Mouse (Mus musculus): Measurements from ENCODE around the gene Tspan31. TPM values are rescaled to one million over a fixed set of nuclear protein-coding genes. Genes with fewer than 3 reads are reported as not detected.
A peak's percentile ranks its signal among the peaks of the same experiment; 100 is the strongest.

Gene Tspan31
- polyA plus RNA-seq, 1 experiment from 2014 or later: 224 TPM

DNA sequence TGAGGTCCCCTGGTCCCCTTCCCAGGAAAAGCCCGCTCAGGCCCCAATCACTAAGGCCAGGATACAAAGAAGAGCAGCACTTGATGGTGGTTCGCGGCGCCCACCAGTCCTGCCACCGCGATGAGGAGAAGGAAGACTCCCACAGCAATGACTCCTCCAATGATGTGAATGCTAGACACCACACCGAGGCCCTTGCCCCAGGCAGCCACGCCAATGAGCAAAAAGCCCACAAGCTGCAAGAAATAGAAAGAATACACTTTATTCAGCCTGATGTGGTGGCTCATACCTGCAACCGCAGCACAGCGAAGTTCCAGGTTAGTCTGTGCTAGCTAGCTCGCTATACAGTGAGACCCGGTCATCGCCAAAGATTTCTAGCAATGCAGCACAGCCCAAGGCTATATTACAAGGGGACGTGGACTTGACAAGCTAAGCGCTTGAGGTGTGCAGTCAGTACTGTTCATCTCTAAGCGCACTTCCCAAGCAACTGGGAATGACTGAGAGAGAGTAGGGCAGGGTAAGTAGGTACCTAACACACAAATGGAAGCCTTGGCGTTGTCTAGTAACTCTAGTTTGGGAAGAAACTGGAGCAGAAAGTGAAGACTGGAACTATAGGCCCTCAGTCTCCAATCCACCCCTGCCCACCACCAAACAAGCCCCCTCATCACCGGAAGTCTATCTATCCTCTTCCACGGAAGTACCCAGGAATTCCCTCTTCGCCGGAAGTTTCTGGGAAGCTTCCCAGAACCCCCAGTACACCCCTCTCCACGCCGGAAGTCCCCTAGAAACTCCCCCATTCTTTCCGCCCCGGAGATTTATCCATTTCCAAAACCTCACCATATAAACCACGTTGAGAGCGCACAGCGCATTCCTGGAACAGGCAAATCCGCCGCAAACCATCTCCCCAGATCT, 529 bp downstream of the Tspan31 start:
- ATAC-seq: peak; percentile 17; the same call in 1 of the 2 replicates
- DNase-seq: peak; percentile 36

DNA sequence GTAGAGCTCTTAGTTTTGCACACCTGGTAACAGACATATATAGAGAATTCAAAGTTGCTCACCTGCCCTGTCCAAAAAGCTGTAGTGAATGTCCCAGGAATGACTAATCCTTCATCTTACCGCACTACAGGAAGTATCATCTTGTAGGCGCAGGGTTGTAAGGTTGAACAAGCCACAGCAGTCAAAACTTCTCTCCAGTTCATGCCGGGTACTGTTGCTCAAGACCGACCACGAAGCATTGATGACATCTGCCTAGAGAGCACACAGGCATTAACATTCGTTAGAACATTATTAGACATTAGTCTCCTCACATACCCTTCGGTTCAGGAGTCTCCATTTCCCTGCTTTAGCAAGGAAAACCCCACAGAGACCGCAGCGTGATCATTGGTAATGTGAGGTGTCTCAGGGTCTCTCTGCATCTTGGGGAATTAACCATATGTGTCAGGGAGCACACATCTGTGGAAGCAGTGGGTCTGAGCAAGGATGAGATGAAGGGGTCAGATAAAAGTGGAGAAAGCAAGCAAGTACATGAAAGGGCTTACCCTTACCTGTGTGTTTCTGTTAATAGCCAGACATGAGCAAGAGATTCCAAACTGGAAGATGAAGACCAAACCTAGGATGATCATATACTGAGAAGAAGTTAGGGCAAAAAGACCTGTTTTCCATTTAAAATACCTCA, 1.6 kb downstream of the Tspan31 start:
- Histone ChIP-seq H3K4me2 (ENCODE audit: low read depth, low read length) (peak overlapping the region; percentile 92), H3K36me3 (replicated peaks; ENCODE audit: insufficient read depth, low read length) (peaks cover 30% of the 10 kb centered on the region), H3K27me3 (ENCODE audit: insufficient read depth, low read length) (no peaks in the 10 kb centered on the region), H3K4me1 (ENCODE audit: insufficient read depth) (peaks cover 40% of the 10 kb centered on the region), H3K27ac (ENCODE audit: low read depth) (peak overlapping the region; percentile 91), H3K9me3 (ENCODE audit: low read length) (no peaks in the 10 kb centered on the region), H3K9ac (replicated peaks) (peak overlapping the region; percentile 72), H3K4me3 (ENCODE audit: low read depth, low read length) (peak overlapping the region; percentile 72; the same call in 1 of the 2 replicates)
- no peak for ATAC-seq
- peak; percentile 15 for DNase-seq
- TF ChIP-seq CTCF (IDR thresholded peaks at IDR 0.05; ENCODE audit: low read depth): no peak
- TF ChIP-seq EP300 (IDR thresholded peaks at IDR 0.05; ENCODE audit: low read depth): no peak
- 41% methylated on average over 9 of the region's 9 CpGs for WGBS (ENCODE audit: insufficient replicate concordance)

More for the DNA sequence above, 529 bp downstream of the Tspan31 start:
- peaks cover 36% of the 10 kb centered on the region for H3K4me1 ChIP-seq (ENCODE audit: insufficient read depth)
- H3K27ac ChIP-seq (ENCODE audit: low read depth): peak overlapping the region; percentile 91
- TF ChIP-seq EP300 (IDR thresholded peaks at IDR 0.05; ENCODE audit: low read depth) (no peak), CTCF (IDR thresholded peaks at IDR 0.05; ENCODE audit: low read depth) (no peak)
- 7% methylated on average over 30 of the region's 30 CpGs for WGBS (ENCODE audit: insufficient replicate concordance)
- peak overlapping the region; percentile 72 for H3K4me3 ChIP-seq (ENCODE audit: low read depth, low read length)
- no peaks in the 10 kb centered on the region for H3K27me3 ChIP-seq (ENCODE audit: insufficient read depth, low read length)
- peak overlapping the region; percentile 72 for H3K9ac ChIP-seq (replicated peaks)
- no peaks in the 10 kb centered on the region for H3K9me3 ChIP-seq (ENCODE audit: low read length)
- H3K4me2 ChIP-seq (ENCODE audit: low read depth, low read length): peak overlapping the region; percentile 92
- peaks cover 30% of the 10 kb centered on the region for H3K36me3 ChIP-seq (replicated peaks; ENCODE audit: insufficient read depth, low read length)

DNA sequence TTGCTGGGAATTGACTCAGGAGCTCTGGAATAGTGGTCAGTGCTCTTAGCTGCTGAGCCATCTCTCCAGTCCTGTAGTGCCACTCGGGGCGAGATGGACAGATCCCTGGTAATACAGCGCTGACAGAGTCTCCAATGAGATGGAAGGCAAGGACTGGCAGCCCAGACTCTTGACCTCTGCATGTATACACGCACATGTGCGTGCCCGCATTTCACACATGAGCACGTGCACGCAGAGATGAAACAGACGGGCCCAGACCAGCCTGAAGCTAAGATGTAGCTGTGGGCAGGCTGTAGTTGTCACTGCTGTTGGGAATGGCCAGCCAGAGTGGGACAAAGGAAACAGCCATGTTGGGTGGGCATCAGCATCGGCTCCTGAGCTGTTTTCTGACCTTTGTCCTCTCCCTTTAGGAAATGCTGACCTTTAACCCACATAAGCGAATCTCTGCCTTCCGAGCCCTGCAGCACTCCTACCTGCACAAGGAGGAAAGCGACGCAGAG, 3.5 kb downstream of the Tspan31 start:
- H3K9me3 ChIP-seq (ENCODE audit: low read length): no peaks in the 10 kb centered on the region
- no peak overlapping the region for H3K4me3 ChIP-seq (ENCODE audit: low read depth, low read length)
- WGBS (ENCODE audit: insufficient replicate concordance): 78% methylated on average over 14 of the region's 14 CpGs
- H3K27ac ChIP-seq (ENCODE audit: low read depth): peak overlapping the region; percentile 58
- H3K4me1 ChIP-seq (ENCODE audit: insufficient read depth): peaks cover 47% of the 10 kb centered on the region
- H3K36me3 ChIP-seq (replicated peaks; ENCODE audit: insufficient read depth, low read length): peaks cover 30% of the 10 kb centered on the region
- H3K4me2 ChIP-seq (ENCODE audit: low read depth, low read length): no peak overlapping the region
- H3K9ac ChIP-seq (replicated peaks): no peak overlapping the region
- ATAC-seq (no peak), DNase-seq (peak; percentile 14)
- H3K27me3 ChIP-seq (ENCODE audit: insufficient read depth, low read length): peaks cover 3% of the 10 kb centered on the region
- TF ChIP-seq EP300 (IDR thresholded peaks at IDR 0.05; ENCODE audit: low read depth) (no peak), CTCF (IDR thresholded peaks at IDR 0.05; ENCODE audit: low read depth) (no peak)

DNA sequence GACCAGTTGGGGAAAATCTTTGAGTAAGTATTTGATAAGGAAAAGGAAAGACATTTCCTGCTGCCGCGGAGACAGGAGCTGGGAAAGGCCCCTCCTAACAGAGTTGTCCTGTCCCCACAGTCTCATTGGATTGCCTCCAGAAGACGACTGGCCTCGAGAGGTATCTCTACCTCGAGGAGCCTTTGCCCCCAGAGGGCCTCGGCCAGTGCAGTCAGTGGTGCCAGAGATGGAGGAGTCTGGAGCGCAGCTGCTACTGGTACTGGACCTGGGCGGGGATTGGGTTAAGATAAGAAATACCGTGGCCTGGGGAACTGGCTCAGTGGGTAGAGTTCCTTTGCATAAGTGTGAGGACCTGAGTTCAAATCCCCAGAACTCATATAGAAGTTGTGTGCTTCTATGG, 4.1 kb downstream of the Tspan31 start:
- 67% methylated on average over 9 of the region's 9 CpGs for whole genome bisulfite sequencing (ENCODE audit: insufficient replicate concordance)
- Histone ChIP-seq H3K4me3 (ENCODE audit: low read depth, low read length) (no peak overlapping the region), H3K27ac (ENCODE audit: low read depth) (no peak overlapping the region), H3K36me3 (replicated peaks; ENCODE audit: insufficient read depth, low read length) (peaks cover 30% of the 10 kb centered on the region), H3K4me2 (ENCODE audit: low read depth, low read length) (no peak overlapping the region), H3K9ac (replicated peaks) (no peak overlapping the region), H3K27me3 (ENCODE audit: insufficient read depth, low read length) (peaks cover 9% of the 10 kb centered on the region), H3K9me3 (ENCODE audit: low read length) (no peaks in the 10 kb centered on the region), H3K4me1 (ENCODE audit: insufficient read depth) (peaks cover 42% of the 10 kb centered on the region)
- DNase-seq (no peak), ATAC-seq (no peak)
- TF ChIP-seq EP300 (IDR thresholded peaks at IDR 0.05; ENCODE audit: low read depth): no peak
- TF ChIP-seq CTCF (IDR thresholded peaks at IDR 0.05; ENCODE audit: low read depth): no peak

DNA sequence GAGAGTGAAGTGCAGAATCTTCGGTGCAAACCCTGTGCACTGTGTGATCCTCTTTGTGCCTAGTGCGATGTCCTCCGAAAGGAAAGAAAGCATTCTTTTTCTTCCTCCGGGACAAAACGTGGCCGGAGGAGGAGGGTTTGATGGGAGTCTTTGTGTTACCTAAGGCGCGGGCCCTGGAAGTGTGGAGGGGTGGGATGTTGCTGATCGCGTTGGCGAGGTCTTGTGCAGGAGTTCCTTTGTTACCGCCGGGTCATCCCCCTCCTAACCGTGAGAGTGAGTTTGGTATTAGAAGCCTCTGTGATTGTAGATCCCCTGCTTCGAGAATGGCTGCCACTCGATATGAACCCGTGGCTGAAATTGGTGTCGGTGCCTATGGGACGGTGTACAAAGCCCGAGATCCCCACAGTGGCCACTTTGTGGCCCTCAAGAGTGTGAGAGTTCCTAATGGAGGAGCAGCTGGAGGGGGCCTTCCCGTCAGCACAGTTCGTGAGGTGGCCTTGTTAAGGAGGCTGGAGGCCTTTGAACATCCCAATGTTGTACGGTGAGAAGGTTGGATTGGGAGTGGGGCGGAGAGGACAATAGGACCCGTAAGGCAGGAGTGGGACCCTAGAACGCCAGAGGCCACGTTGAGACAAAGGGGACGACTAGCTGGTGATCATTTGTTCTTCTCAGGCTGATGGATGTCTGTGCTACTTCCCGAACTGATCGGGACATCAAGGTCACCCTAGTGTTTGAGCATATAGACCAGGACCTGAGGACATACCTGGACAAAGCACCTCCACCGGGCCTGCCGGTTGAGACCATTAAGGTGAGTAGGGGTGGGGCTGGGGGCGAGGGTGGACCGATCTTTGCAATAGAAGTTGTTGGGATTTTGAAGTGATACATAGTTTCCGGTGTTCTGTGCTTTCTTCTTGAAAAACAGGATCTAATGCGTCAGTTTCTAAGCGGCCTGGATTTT, 5.9 kb downstream of the Tspan31 start:
- Histone ChIP-seq H3K27me3 (ENCODE audit: insufficient read depth, low read length) (peaks cover 25% of the 10 kb centered on the region), H3K4me2 (ENCODE audit: low read depth, low read length) (peak overlapping the region; percentile 95), H3K36me3 (replicated peaks; ENCODE audit: insufficient read depth, low read length) (peaks cover 30% of the 10 kb centered on the region), H3K4me3 (ENCODE audit: low read depth, low read length) (peak overlapping the region; percentile 80), H3K4me1 (ENCODE audit: insufficient read depth) (peaks cover 40% of the 10 kb centered on the region), H3K27ac (ENCODE audit: low read depth) (peak overlapping the region; percentile 87), H3K9me3 (ENCODE audit: low read length) (no peaks in the 10 kb centered on the region), H3K9ac (replicated peaks) (peak overlapping the region; percentile 88)
- WGBS (ENCODE audit: insufficient replicate concordance): 11% methylated on average over 37 of the region's 37 CpGs
- TF ChIP-seq CTCF (IDR thresholded peaks at IDR 0.05; ENCODE audit: low read depth) (no peak), EP300 (IDR thresholded peaks at IDR 0.05; ENCODE audit: low read depth) (no peak)
- ATAC-seq (peak; percentile 0; the same call in 1 of the 2 replicates), DNase-seq (no peak)

Measured in liver, postnatal 0 days (tissue).